ENCODE assay signal across 28 mouse cellular contexts in the genomic region with DNA sequence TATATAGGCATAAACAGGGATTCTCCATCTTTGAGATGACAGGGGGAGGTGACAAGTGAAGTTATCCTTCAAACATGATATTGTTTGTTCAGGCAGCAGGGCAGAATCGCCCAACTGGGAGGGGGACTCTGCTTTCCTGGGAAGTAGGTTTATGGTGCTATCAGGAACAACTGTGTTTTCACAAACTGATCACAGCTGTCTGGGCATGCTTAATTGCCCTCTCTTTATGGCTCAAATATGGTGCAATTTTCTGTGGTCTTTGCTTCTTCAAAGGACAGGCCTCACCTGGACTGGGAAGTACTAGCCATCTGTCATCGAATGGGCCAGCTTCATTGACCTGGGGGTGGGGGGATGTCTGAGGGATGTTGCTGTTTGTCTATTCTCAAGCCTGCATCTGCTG. TPM values are rescaled to one million over a fixed set of nuclear protein-coding genes. Genes with fewer than 3 reads are reported as not detected.
"Had no signal": no experiment of that assay in that cellular context is flagged by ENCODE, and none has a peak within 500 bp of the region (broad histone marks: within the 10 kb centered on the region; RNA-seq: fewer than 3 reads in every experiment).

No protein-coding gene starts in this region.

- H3K27ac ChIP-seq: limb, embryonic 10.5 days; limb, embryonic 13.5 days; liver, embryonic 12.5 days; liver, embryonic 15.5 days; neural tube, embryonic 12.5 days; stomach, postnatal 0 days had no signal

- H3K9me3 ChIP-seq: limb, embryonic 10.5 days; limb, embryonic 13.5 days; liver, embryonic 12.5 days; liver, embryonic 15.5 days; neural tube, embryonic 12.5 days had no signal

- ATAC-seq: liver, embryonic 12.5 days had no signal

- DNase-seq: kidney, adult 11 months; kidney, postnatal 25 days; liver; lung, adult 2 months; lung, postnatal 14 days; lung, postnatal 4 days; midbrain, embryonic 14.5 days; right cerebral cortex, postnatal 4 days; thymus, adult 2 months; thymus, postnatal 14 days; thymus, postnatal 4 days had no signal

- H3K27me3 ChIP-seq: limb, embryonic 13.5 days; liver, embryonic 12.5 days; liver, embryonic 15.5 days; neural tube, embryonic 12.5 days had no signal

- H3K4me2 ChIP-seq: limb, embryonic 13.5 days; liver, embryonic 12.5 days; liver, embryonic 15.5 days; midbrain, embryonic 11.5 days; neural tube, embryonic 12.5 days had no signal

- H3K36me3 ChIP-seq: limb, embryonic 10.5 days; limb, embryonic 13.5 days; liver, embryonic 12.5 days; liver, embryonic 15.5 days; neural tube, embryonic 12.5 days had no signal

- H3K4me1 ChIP-seq: limb, embryonic 10.5 days; limb, embryonic 13.5 days; liver, embryonic 12.5 days; liver, embryonic 15.5 days had no signal

- H3K9ac ChIP-seq: limb, embryonic 13.5 days; liver, embryonic 12.5 days; liver, embryonic 15.5 days; neural tube, embryonic 12.5 days had no signal

- H3K4me3 ChIP-seq: limb, embryonic 10.5 days; limb, embryonic 13.5 days; liver, embryonic 12.5 days; liver, embryonic 15.5 days; neural tube, embryonic 12.5 days had no signal

RNA-seq across cellular contexts. Expression of a gene that starts 5.7 kb away (rescaled TPM):
- total RNA-seq: layer of hippocampus, adult 18-20 months; layer of hippocampus, postnatal 14 days; left cerebral cortex, adult 18-20 months; left cerebral cortex, postnatal 25 days; megakaryocyte progenitor cell, adult 5-6 weeks; megakaryocyte-erythroid progenitor cell, adult 5-6 weeks; midbrain, postnatal 0 days had no signal
- polyA plus RNA-seq: kidney, embryonic 16.5 days; limb, embryonic 10.5 days; limb, embryonic 13.5 days; liver, embryonic 12.5 days; liver, embryonic 15.5 days; lung, adult 2 months; lung, embryonic 16.5 days; midbrain, embryonic 11.5 days; midbrain, embryonic 14.5 days; midbrain, postnatal 0 days; neural tube, embryonic 12.5 days; stomach, embryonic 14.5 days; stomach, postnatal 0 days; thymus, adult 2 months had no signal

RNA-seq across cellular contexts. Expression of a gene that starts 20.7 kb away (rescaled TPM):
- total RNA-seq: layer of hippocampus, adult 18-20 months; layer of hippocampus, postnatal 14 days; left cerebral cortex, adult 18-20 months; left cerebral cortex, postnatal 25 days; megakaryocyte progenitor cell, adult 5-6 weeks; megakaryocyte-erythroid progenitor cell, adult 5-6 weeks; midbrain, postnatal 0 days had no signal
- polyA plus RNA-seq: kidney, embryonic 16.5 days; limb, embryonic 10.5 days; limb, embryonic 13.5 days; liver, embryonic 12.5 days; liver, embryonic 15.5 days; lung, adult 2 months; lung, embryonic 16.5 days; midbrain, embryonic 11.5 days; midbrain, embryonic 14.5 days; midbrain, postnatal 0 days; neural tube, embryonic 12.5 days; stomach, embryonic 14.5 days; stomach, postnatal 0 days had no signal

RNA-seq across cellular contexts. Expression of a gene that starts 59.4 kb away (rescaled TPM):
- total RNA-seq: layer of hippocampus, adult 18-20 months; layer of hippocampus, postnatal 14 days; left cerebral cortex, adult 18-20 months; left cerebral cortex, postnatal 25 days; megakaryocyte-erythroid progenitor cell, adult 5-6 weeks; midbrain, postnatal 0 days had no signal
- polyA plus RNA-seq: kidney, embryonic 16.5 days; limb, embryonic 10.5 days; lung, embryonic 16.5 days; midbrain, embryonic 11.5 days; midbrain, embryonic 14.5 days; midbrain, postnatal 0 days; neural tube, embryonic 12.5 days; stomach, embryonic 14.5 days; stomach, postnatal 0 days had no signal
